Mouse (Mus musculus): ENCODE measurements around the gene Msantd3. TPM values are rescaled to one million over a fixed set of nuclear protein-coding genes. Genes with fewer than 3 reads are reported as not detected.

Msantd3 gene
- total RNA-seq (2012; rRNA removed): not detected in 2 replicates
- not detected in 2 replicates for total RNA-seq (2014; rRNA removed)
- polyA plus RNA-seq (2012; ENCODE audit: insufficient read length, low read depth): not detected in 2 replicates

DNA sequence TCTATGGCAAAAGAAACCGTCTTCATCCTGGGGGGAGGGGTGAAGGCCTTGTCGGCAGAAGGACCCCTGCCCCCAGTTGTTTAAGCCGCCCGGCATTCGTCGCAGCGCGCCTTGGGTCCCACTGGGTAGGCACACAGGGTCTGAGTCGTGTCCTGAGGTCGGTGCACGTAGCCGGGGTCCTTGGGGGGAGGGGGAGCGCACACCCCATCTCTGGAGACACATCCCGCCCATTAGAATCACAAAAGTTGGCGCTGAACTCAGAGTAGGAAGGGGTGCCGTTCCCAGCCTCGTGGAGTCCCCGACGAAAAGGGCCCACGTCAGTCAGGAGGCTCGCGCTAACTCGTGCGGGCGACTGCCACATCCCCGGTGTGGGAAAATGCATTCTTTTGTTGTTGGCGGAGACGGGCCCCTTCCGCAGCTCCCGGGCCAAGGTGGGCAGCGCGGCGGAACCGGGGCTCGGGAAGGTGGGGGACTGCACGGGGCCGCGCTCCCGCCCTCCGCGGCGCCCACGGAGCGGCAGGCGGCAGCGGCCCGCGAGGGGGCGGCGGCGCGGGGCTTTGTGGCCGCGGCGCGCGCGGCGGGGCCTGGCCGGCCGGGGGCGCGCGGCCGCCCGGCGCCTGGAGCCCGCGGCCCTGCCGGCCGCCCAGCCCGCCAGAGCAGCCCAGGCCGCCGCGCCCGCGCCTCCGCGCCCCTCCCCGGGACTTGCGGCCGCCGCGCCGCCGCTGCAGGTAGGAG lies at the start of gene Msantd3:
Msantd3 (plus strand) TSS at position 95 of the 735 bp plus-strand sequence.
- no peaks in the 10 kb centered on the region for H3K27me3 ChIP-seq (replicated peaks)
- no peak for DNase-seq (ENCODE audit: extremely low read depth)
- H3K9me3 ChIP-seq (replicated peaks; ENCODE audit: low read length): peaks cover 3% of the 10 kb centered on the region
- H3K9ac ChIP-seq (ENCODE audit: insufficient read depth, low read depth): no peak within 1 kb of the TSS
- in situ Hi-C loops (cut with MboI; ENCODE audit: low pct_ligation_motif_present, low pct_unique_long_range_greater_than_20kb, low sequenced_read_pairs): no loop called here
- TF ChIP-seq BHLHE40 (IDR thresholded peaks at IDR 0.05; ENCODE audit: low read depth, low read length): no peak
- no peak for TF ChIP-seq TCF12 (IDR thresholded peaks at IDR 0.05; ENCODE audit: low read depth, low read length)
- TF ChIP-seq NRF1 (IDR thresholded peaks at IDR 0.05; ENCODE audit: low read depth, low read length): no peak
- TF ChIP-seq ELF1 (IDR thresholded peaks at IDR 0.05; ENCODE audit: low read depth, low read length): no peak
- no peak for TF ChIP-seq ETS1 (conservative IDR thresholded peaks at IDR 0.05; ENCODE audit: low read depth, low read length)
- no peak for TF ChIP-seq CHD2 (IDR thresholded peaks at IDR 0.05; ENCODE audit: low read length)
- TF ChIP-seq ZNF384 (IDR thresholded peaks at IDR 0.05; ENCODE audit: low read depth, low read length): no peak
- no peak for TF ChIP-seq PAX5 (IDR thresholded peaks at IDR 0.05; ENCODE audit: low read length)
- no peak for TF ChIP-seq ZMIZ1 (IDR thresholded peaks at IDR 0.05; ENCODE audit: low read depth, low read length)
- TF ChIP-seq ZC3H11A (IDR thresholded peaks at IDR 0.05; ENCODE audit: low read depth, low read length): no peak
- no peak for TF ChIP-seq MAZ (IDR thresholded peaks at IDR 0.05; ENCODE audit: low read depth, low read length)
- TF ChIP-seq E2F4 (IDR thresholded peaks at IDR 0.05; ENCODE audit: insufficient replicate concordance, low read depth, low read length): no peak
- no peak for TF ChIP-seq HCFC1 (IDR thresholded peaks at IDR 0.05; ENCODE audit: low read depth, low read length)
- TF ChIP-seq MYC (IDR thresholded peaks at IDR 0.05; ENCODE audit: low read depth, low read length): no peak
- TF ChIP-seq UBTF (IDR thresholded peaks at IDR 0.05; ENCODE audit: low read depth, low read length): no peak
- no peak for TF ChIP-seq MAX (IDR thresholded peaks at IDR 0.05; ENCODE audit: low read length)
- no peak for TF ChIP-seq SIN3A (IDR thresholded peaks at IDR 0.05; ENCODE audit: low read length)
- no peak for TF ChIP-seq USF1 (IDR thresholded peaks at IDR 0.05; ENCODE audit: low read depth, low read length)
- no peak for TF ChIP-seq KAT2A (IDR thresholded peaks at IDR 0.05; ENCODE audit: insufficient replicate concordance, low read length)
- H3K4me1 ChIP-seq (ENCODE audit: control insufficient read depth in 1 of 2, insufficient read depth in 2 of 2): no peaks in the 10 kb centered on the region
- H3K27ac ChIP-seq (ENCODE audit: insufficient read depth, low read depth): no peak within 1 kb of the TSS
- dilution Hi-C loops (cut with MboI; ENCODE audit: extremely low pct_ligation_motif_present, extremely low pct_unique_long_range_greater_than_20kb, low sequenced_read_pairs): no loop called here
- no peaks in the 10 kb centered on the region for H3K36me3 ChIP-seq (replicated peaks in 1 of 2; ENCODE audit: control insufficient read depth in 1 of 2, insufficient read depth in 1 of 2, low read length in 1 of 2)
- no peak within 1 kb of the TSS for H3K4me2 ChIP-seq (ENCODE audit: insufficient read depth, low read depth, poor library complexity, severe bottlenecking)
- H3K79me2 ChIP-seq (replicated peaks; ENCODE audit: control insufficient read depth, extremely low read depth, insufficient read depth, poor library complexity, severe bottlenecking): no peaks in the 10 kb centered on the region
- no peak within 1 kb of the TSS for H3K4me3 ChIP-seq (replicated peaks in 1 of 3; ENCODE audit: low read depth in 2 of 3, low read length in 2 of 3, poor library complexity in 1 of 3)

DNA sequence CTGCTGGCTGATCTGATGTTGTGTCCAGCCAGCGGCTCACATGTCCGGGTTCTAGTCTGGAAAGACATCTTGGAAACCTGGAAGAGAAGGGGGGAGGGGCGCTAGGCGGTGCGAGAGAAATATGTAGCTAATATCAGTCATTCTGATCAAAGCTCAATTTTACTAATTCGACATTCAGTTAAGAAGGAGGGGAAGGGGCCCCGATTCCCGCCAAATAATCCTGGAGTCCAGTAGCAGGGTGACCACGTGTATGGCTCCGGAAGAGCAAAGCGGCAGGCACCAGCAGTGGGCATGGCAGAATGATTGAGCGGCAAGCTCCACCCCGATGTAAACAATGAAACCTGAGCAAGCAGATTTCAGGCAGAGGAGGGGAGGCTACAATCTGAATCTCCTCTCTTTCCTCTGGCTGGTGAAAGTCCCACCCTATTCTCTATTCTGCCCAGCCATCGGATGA lies 48.4 kb upstream of the Msantd3 start:
- DNase-seq (ENCODE audit: extremely low read depth): no peak
- TF ChIP-seq USF2 (conservative IDR thresholded peaks at IDR 0.05; ENCODE audit: low read depth, low read length) (no peak), GABPA (IDR thresholded peaks at IDR 0.05; ENCODE audit: insufficient replicate concordance, low read depth, low read length) (no peak), ELF1 (IDR thresholded peaks at IDR 0.05; ENCODE audit: low read depth, low read length) (no peak), HCFC1 (IDR thresholded peaks at IDR 0.05; ENCODE audit: low read depth, low read length) (no peak), TBP (conservative IDR thresholded peaks at IDR 0.05; ENCODE audit: low read depth, low read length) (no peak), ZMIZ1 (IDR thresholded peaks at IDR 0.05; ENCODE audit: low read depth, low read length) (no peak), ETS1 (conservative IDR thresholded peaks at IDR 0.05; ENCODE audit: low read depth, low read length) (no peak), SIN3A (IDR thresholded peaks at IDR 0.05; ENCODE audit: low read length) (no peak), UBTF (IDR thresholded peaks at IDR 0.05; ENCODE audit: low read depth, low read length) (no peak), TCF12 (IDR thresholded peaks at IDR 0.05; ENCODE audit: low read depth, low read length) (no peak), ZNF384 (IDR thresholded peaks at IDR 0.05; ENCODE audit: low read depth, low read length) (no peak), JUN (IDR thresholded peaks at IDR 0.05; ENCODE audit: insufficient read depth, low read depth, low read length) (no peak), MAX (IDR thresholded peaks at IDR 0.05; ENCODE audit: low read length) (no peak), BHLHE40 (IDR thresholded peaks at IDR 0.05; ENCODE audit: low read depth, low read length) (no peak), ZKSCAN1 (IDR thresholded peaks at IDR 0.05; ENCODE audit: borderline replicate concordance, low read depth, low read length) (no peak), SMC3 (IDR thresholded peaks at IDR 0.05; ENCODE audit: low read depth, low read length) (no peak), RAD21 (IDR thresholded peaks at IDR 0.05; ENCODE audit: low read depth, low read length) (no peak)
- no peaks in the 10 kb centered on the region for H3K9me3 ChIP-seq (replicated peaks; ENCODE audit: low read length)
- no peak overlapping the region for H3K9ac ChIP-seq (ENCODE audit: insufficient read depth, low read depth)
- no peaks in the 10 kb centered on the region for H3K27me3 ChIP-seq (replicated peaks)
- no peak overlapping the region for H3K4me2 ChIP-seq (ENCODE audit: insufficient read depth, low read depth, poor library complexity, severe bottlenecking)
- H3K4me1 ChIP-seq (ENCODE audit: control insufficient read depth in 1 of 2, insufficient read depth in 2 of 2): no peaks in the 10 kb centered on the region
- dilution Hi-C loops (cut with MboI; ENCODE audit: extremely low pct_ligation_motif_present, extremely low pct_unique_long_range_greater_than_20kb, low sequenced_read_pairs): no loop called here
- H3K27ac ChIP-seq (ENCODE audit: insufficient read depth, low read depth): no peak overlapping the region
- H3K36me3 ChIP-seq (replicated peaks in 1 of 2; ENCODE audit: control insufficient read depth in 1 of 2, insufficient read depth in 1 of 2, low read length in 1 of 2): no peaks in the 10 kb centered on the region
- H3K79me2 ChIP-seq (replicated peaks; ENCODE audit: control insufficient read depth, extremely low read depth, insufficient read depth, poor library complexity, severe bottlenecking): no peaks in the 10 kb centered on the region
- no peak overlapping the region for H3K4me3 ChIP-seq (replicated peaks in 1 of 3; ENCODE audit: low read depth in 2 of 3, low read length in 2 of 3, poor library complexity in 1 of 3)
- in situ Hi-C loops (cut with MboI; ENCODE audit: low pct_ligation_motif_present, low pct_unique_long_range_greater_than_20kb, low sequenced_read_pairs): no loop called here

Data from CH12.LX (cell line).